In genomic region chr6:37440491-37441250, GRCm38 (mm10) we compare ENCODE assay signal across 8 mouse cellular contexts. TPM values are rescaled to one million over a fixed set of nuclear protein-coding genes. Genes with fewer than 3 reads are reported as not detected.
DNase-seq lines count a peak whose midpoint lies in the region; ATAC-seq and TF ChIP-seq lines count a peak whose summit lies in the region.

No protein-coding gene starts in this region.

- H3K27ac ChIP-seq in kidney, embryonic 16.5 days (ENCODE audit: low read length), result peak overlapping the region; percentile 95
- peak overlapping the region; percentile 55 for H3K27ac ChIP-seq in midbrain, embryonic 10.5 days (replicated peaks)

- H3K4me2 ChIP-seq in kidney, embryonic 16.5 days (replicated peaks; ENCODE audit: low read depth, low read length), result peak overlapping the region; percentile 91

- H3K4me1 ChIP-seq in kidney, embryonic 16.5 days (ENCODE audit: insufficient read depth, low read length), result peaks cover 44% of the 10 kb centered on the region
- peaks cover 33% of the 10 kb centered on the region for H3K4me1 ChIP-seq in midbrain, embryonic 10.5 days

- WGBS in kidney, embryonic 16.5 days, result 2% methylated on average over 12 of the region's 12 CpGs
- 13% methylated on average over 12 of the region's 12 CpGs for WGBS in midbrain, embryonic 10.5 days

- no peak for TF ChIP-seq CTCF in brain, embryonic 14.5 days (IDR thresholded peaks at IDR 0.05; ENCODE audit: borderline replicate concordance, extremely low read depth, insufficient read depth, insufficient read length)

- 0 out of 2 replicates have a peak, but pooled peaks cover 2% of the 10 kb centered on the region for H3K36me3 ChIP-seq in kidney, embryonic 16.5 days (ENCODE audit: insufficient read depth, low read length)
- H3K36me3 ChIP-seq in midbrain, embryonic 10.5 days, result no peaks in the 10 kb centered on the region

- H3K9ac ChIP-seq in kidney, embryonic 16.5 days (replicated peaks; ENCODE audit: low read length), result peak overlapping the region; percentile 96

- ATAC-seq in CD4-positive, CD25-positive, alpha-beta regulatory T cell, adult 4 months, result no peak
- peak; percentile 26; the same call in 1 of the 2 replicates for ATAC-seq in kidney, embryonic 16.5 days (ENCODE audit: low FRiP score, low TSS enrichment)

- peaks cover 6% of the 10 kb centered on the region; the same call in 1 of the 2 replicates for H3K9me3 ChIP-seq in kidney, embryonic 16.5 days (ENCODE audit: low read length)
- H3K9me3 ChIP-seq in midbrain, embryonic 10.5 days (replicated peaks), result 0 out of 2 replicates have a peak, but pooled peaks cover 3% of the 10 kb centered on the region

- H3K27me3 ChIP-seq in kidney, embryonic 16.5 days (ENCODE audit: insufficient read depth, low read length), result no peaks in the 10 kb centered on the region
- H3K27me3 ChIP-seq in midbrain, embryonic 10.5 days (ENCODE audit: low read depth, poor library complexity, severe bottlenecking), result no peaks in the 10 kb centered on the region

- TF ChIP-seq POLR2A in brain, embryonic 14.5 days (IDR thresholded peaks at IDR 0.05; ENCODE audit: borderline replicate concordance, extremely low read depth, insufficient read depth, insufficient read length, poor library complexity, severe bottlenecking), result no peak

- H3K4me3 ChIP-seq in kidney, embryonic 16.5 days (ENCODE audit: low read length), result peak overlapping the region; percentile 95
- H3K4me3 ChIP-seq in midbrain, embryonic 10.5 days, result peak overlapping the region; percentile 65

- DNase-seq in CD4-positive, CD25-positive, alpha-beta regulatory T cell, adult 2 months (ENCODE audit: low read depth, low spot score), result peak; percentile 43
- peak; percentile 28 for DNase-seq in brain, embryonic 14.5 days (ENCODE audit: low read depth)
- DNase-seq in heart, adult 9 months (ENCODE audit: low spot score in 2 of 2), result peak; percentile 56 to 59
- DNase-seq in midbrain, embryonic 10.5 days (ENCODE audit: low spot score), result peak; percentile 36
- no peak for DNase-seq in frontal cortex, postnatal 25 days (ENCODE audit: low spot score in 2 of 2)
- DNase-seq in right cerebral cortex, adult 18-20 months, result no peak

RNA-seq across cellular contexts. Expression of gene Creb3l2, which starts 1.3 kb away (rescaled TPM):
- polyA plus RNA-seq in CD4-positive, CD25-positive, alpha-beta regulatory T cell, adult 4 months (2017; shearing (Covaris generic)), result 1 to 10 TPM; 3.2 to 3.3 TPM
- 3.5 and 6.4 TPM in 2 replicates for polyA plus RNA-seq in brain, embryonic 14.5 days (2012; rRNA removed)
- 31.7 and 34.9 TPM in 2 replicates for polyA plus RNA-seq in kidney, embryonic 16.5 days (2015; fragmentation: Nextera tagmentation; extraction: Ambion mirVana)
- 5.2 and 6.1 TPM in 2 replicates for polyA plus RNA-seq in midbrain, embryonic 10.5 days (2016; fragmentation: Nextera tagmentation; extraction: Ambion mirVana)

Comparison
In these comparisons a context has a peak if more than half of its experiments do, and no peak if none do; other contexts are left out.
1. DNase-seq: peak in CD4-positive, CD25-positive, alpha-beta regulatory T cell, adult 2 months (single experiment), brain, embryonic 14.5 days (single experiment), heart, adult 9 months (2 of 2) and midbrain, embryonic 10.5 days (single experiment); none in frontal cortex, postnatal 25 days (0 of 2) and right cerebral cortex, adult 18-20 months (single experiment).